Mouse (Mus musculus) hindbrain, postnatal 0 days (tissue): ENCODE measurements at regions not wholly inside any gene's neighbourhood (a gene's known extent, or its start where the extent isn't known, plus 50 kb on each side); places are given as distances from the start of the nearest gene placed in this dataset.
"Not testable (repeated sequence)": the region's sequence is repeated elsewhere in the genome, so short reads cannot be mapped to it uniquely, and the experiment has no call there.

Experiments
- ATAC-seq: fragments of 200-750 bp; cut with Nextera tagmentation; 2 replicates; pipeline ENCODE4 v1.8.0; 2017; ENCODE audit warnings: mild to moderate bottlenecking, moderate TSS enrichment, moderate library complexity
- DNase-seq: peaks from one replicate; pipeline ENCODE4 v3.0.0-alpha.2; 2015; ENCODE audit warnings: low spot score
- H3K27ac ChIP-seq: fragments of 300-500 bp; sonication (generic); 2 replicates; pipeline ENCODE4 v1.5.1; 2014; ENCODE audit warnings: mild to moderate bottlenecking
- H3K27me3 ChIP-seq: fragments of 300-500 bp; sonication (generic); 2 replicates; pipeline ENCODE4 v1.6.1; 2014; ENCODE audit warnings: low read length, mixed read lengths; ENCODE audit not compliant: insufficient read depth
- H3K36me3 ChIP-seq: fragments of 300-500 bp; sonication (generic); 2 replicates; pipeline ENCODE4 v1.6.1; 2014; ENCODE audit warnings: low read length, mixed read lengths; ENCODE audit not compliant: insufficient read depth
- H3K4me1 ChIP-seq: fragments of 300-500 bp; sonication (generic); 2 replicates; pipeline ENCODE4 v1.6.1; 2014; ENCODE audit warnings: antibody characterized with exemption, low read length, mixed read lengths; ENCODE audit not compliant: insufficient read depth
- H3K4me2 ChIP-seq: fragments of 300-500 bp; sonication (generic); 2 replicates; pipeline ENCODE4 v1.6.1; 2014; ENCODE audit warnings: low read depth, mild to moderate bottlenecking, low read length, moderate library complexity, mixed read lengths
- H3K4me3 ChIP-seq: fragments of 300-500 bp; sonication (generic); 2 replicates; pipeline ENCODE4 v1.5.1; 2014; ENCODE audit warnings: low read length
- H3K9ac ChIP-seq: fragments of 300-500 bp; sonication (generic); replicated peaks from 2 replicates; pipeline ENCODE4 v1.6.1; 2014; ENCODE audit warnings: mild to moderate bottlenecking, low read length, moderate library complexity, mixed read lengths
- H3K9me3 ChIP-seq: fragments of 300-500 bp; sonication (generic); 2 replicates; pipeline ENCODE4 v1.6.1; 2016; ENCODE audit warnings: low read length, mixed read lengths
- CTCF ChIP-seq: IDR thresholded peaks from 2 replicates; pipeline ENCODE4 v1.5.1; 2016; ENCODE audit warnings: antibody characterized with exemption, control low read depth, low read depth
- WGBS: fragments of 180-500 bp; shearing (Covaris S2); extraction: QIAGEN DNeasy Blood & Tissue Kit; methylation state at CpG from one replicate; pipeline ENCODE4 v1.1.7; 2014; 5-methylcytosine and 5-hydroxymethylcytosine counted together

GRCm38 (mm10) chr9:11206267-11206666 lies 301.7 kb upstream of the Cntn5 start:
- Histone ChIP-seq H3K4me2 (no peak overlapping the region), H3K9ac (no peak overlapping the region), H3K36me3 (no peaks in the 10 kb centered on the region), H3K4me1 (no peaks in the 10 kb centered on the region), H3K4me3 (no peak overlapping the region), H3K27ac (no peak overlapping the region), H3K9me3 (no peaks in the 10 kb centered on the region), H3K27me3 (no peaks in the 10 kb centered on the region)
- ATAC-seq (no peak), DNase-seq (no peak)
- no peak for TF ChIP-seq CTCF

GRCm38 (mm10) chr9:11192183-11192582 lies 287.6 kb upstream of the Cntn5 start:
- Histone ChIP-seq H3K4me1 (no peaks in the 10 kb centered on the region), H3K36me3 (no peaks in the 10 kb centered on the region), H3K9me3 (no peaks in the 10 kb centered on the region), H3K27me3 (no peaks in the 10 kb centered on the region), H3K4me2 (no peak overlapping the region), H3K27ac (no peak overlapping the region), H3K9ac (no peak overlapping the region), H3K4me3 (no peak overlapping the region)
- 19% methylated on average over 2 of the region's 2 CpGs for WGBS
- no peak for TF ChIP-seq CTCF
- DNase-seq (no peak), ATAC-seq (no peak)

- no peak overlapping the region for H3K27ac ChIP-seq
- ATAC-seq (no peak), DNase-seq (no peak)
- 73% methylated on average over 1 of the region's 1 CpGs for WGBS
- no peaks in the 10 kb centered on the region for H3K9me3 ChIP-seq
- H3K4me1 ChIP-seq = no peaks in the 10 kb centered on the region
- no peaks in the 10 kb centered on the region for H3K36me3 ChIP-seq
- H3K9ac ChIP-seq = no peak overlapping the region
- no peak overlapping the region for H3K4me3 ChIP-seq
- no peak for TF ChIP-seq CTCF
- no peaks in the 10 kb centered on the region for H3K27me3 ChIP-seq
- no peak overlapping the region for H3K4me2 ChIP-seq
These were observed 241.2 kb upstream of the Cntn5 start for GRCm38 (mm10) chr9:11145799-11146198.

GRCm38 (mm10) chr9:11126833-11127232 lies 222.3 kb upstream of the Cntn5 start:
- Histone ChIP-seq H3K27me3 (no peaks in the 10 kb centered on the region), H3K4me2 (no peak overlapping the region), H3K9ac (no peak overlapping the region), H3K4me3 (no peak overlapping the region), H3K4me1 (no peaks in the 10 kb centered on the region), H3K36me3 (no peaks in the 10 kb centered on the region), H3K9me3 (no peaks in the 10 kb centered on the region), H3K27ac (no peak overlapping the region)
- no peak for DNase-seq
- ATAC-seq = no peak
- TF ChIP-seq CTCF = no peak
- WGBS = 82% methylated on average over 5 of the region's 5 CpGs

- no peak for ATAC-seq
- Histone ChIP-seq H3K9ac (no peak overlapping the region), H3K4me3 (no peak overlapping the region), H3K27ac (no peak overlapping the region), H3K36me3 (no peaks in the 10 kb centered on the region), H3K27me3 (no peaks in the 10 kb centered on the region), H3K9me3 (no peaks in the 10 kb centered on the region), H3K4me2 (no peak overlapping the region), H3K4me1 (no peaks in the 10 kb centered on the region)
- no peak for DNase-seq
- TF ChIP-seq CTCF = no peak
These were observed 214.6 kb upstream of the Cntn5 start for GRCm38 (mm10) chr9:11119153-11119552.

GRCm38 (mm10) chr9:11107828-11108227 lies 203.3 kb upstream of the Cntn5 start:
- H3K4me1 ChIP-seq, H3K4me3 ChIP-seq, H3K9ac ChIP-seq, DNase-seq, H3K4me2 ChIP-seq, H3K36me3 ChIP-seq, H3K27ac ChIP-seq, H3K27me3 ChIP-seq, ATAC-seq, H3K9me3 ChIP-seq: not testable (repeated sequence)
- 80% methylated on average over 3 of the region's 3 CpGs for WGBS

GRCm38 (mm10) chr9:11107212-11107611 lies 202.6 kb upstream of the Cntn5 start:
- WGBS = 97% methylated on average over 1 of the region's 1 CpGs
- not testable (repeated sequence) for H3K9me3 ChIP-seq, H3K36me3 ChIP-seq, H3K9ac ChIP-seq, H3K4me3 ChIP-seq, ATAC-seq, H3K4me1 ChIP-seq, DNase-seq, H3K27ac ChIP-seq, H3K27me3 ChIP-seq, H3K4me2 ChIP-seq

GRCm38 (mm10) chr9:11106268-11106667 lies 201.7 kb upstream of the Cntn5 start:
- DNase-seq = no peak
- Histone ChIP-seq H3K4me2 (no peak overlapping the region), H3K9ac (no peak overlapping the region), H3K9me3 (no peaks in the 10 kb centered on the region), H3K27ac (no peak overlapping the region), H3K27me3 (no peaks in the 10 kb centered on the region), H3K4me1 (no peaks in the 10 kb centered on the region), H3K36me3 (no peaks in the 10 kb centered on the region), H3K4me3 (no peak overlapping the region)
- WGBS = 86% methylated on average over 2 of the region's 2 CpGs
- no peak for TF ChIP-seq CTCF
- no peak for ATAC-seq
